Mouse (Mus musculus): ENCODE data around the gene Dlx3.

- TF ChIP-seq POLR2A (IDR thresholded peaks at IDR 0.05; ENCODE audit: extremely low read depth, insufficient read depth, low read length): no peak
- no peak for TF ChIP-seq CTCF (IDR thresholded peaks at IDR 0.05; ENCODE audit: extremely low read depth, insufficient read depth, low read length)
Measured at GRCm38 (mm10) chr11:95144946-95145483, 25.1 kb downstream of the Dlx3 start.
